Mouse (Mus musculus): ENCODE data around the gene Aak1. TPM values are rescaled to one million over a fixed set of nuclear protein-coding genes. Genes with fewer than 3 reads are reported as not detected.
"Not testable (repeated sequence)": the region's sequence is repeated elsewhere in the genome, so short reads cannot be mapped to it uniquely, and the experiment has no call there.

The Aak1 gene
- polyA plus RNA-seq, 1 experiment from 2014 or later = 45.1 TPM

DNA sequence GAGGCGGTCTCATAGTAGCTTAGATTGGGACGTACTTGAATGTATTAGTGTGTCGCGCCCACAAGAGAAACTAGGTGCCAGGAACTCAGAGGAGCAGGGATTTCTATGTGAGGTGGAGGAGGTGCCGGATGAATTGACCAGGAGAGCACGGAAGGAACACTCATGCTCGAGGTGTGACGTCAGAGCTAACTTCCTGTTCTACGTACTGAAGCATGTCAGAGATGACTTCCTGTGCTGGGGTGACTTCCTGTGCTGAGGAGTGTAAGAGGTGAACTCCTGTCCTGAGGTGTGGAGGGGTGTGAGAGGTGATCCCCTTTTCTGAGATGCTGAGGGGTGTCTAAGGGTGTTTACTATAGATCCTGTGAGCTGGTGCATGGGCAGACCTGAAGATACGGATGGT, 22.5 kb downstream of the Aak1 start:
- WGBS = 96% methylated on average over 10 of the region's 10 CpGs
- Histone ChIP-seq H3K9ac (no peak overlapping the region), H3K9me3 (no peaks in the 10 kb centered on the region), H3K4me3 (no peak overlapping the region), H3K27me3 (no peaks in the 10 kb centered on the region), H3K36me3 (no peaks in the 10 kb centered on the region), H3K27ac (replicated peaks) (no peak overlapping the region), H3K4me1 (replicated peaks) (peaks cover 3% of the 10 kb centered on the region; the same call in 1 of the 2 replicates), H3K4me2 (no peak overlapping the region)
- ATAC-seq (ENCODE audit: low FRiP score, low read depth) = no peak

DNA sequence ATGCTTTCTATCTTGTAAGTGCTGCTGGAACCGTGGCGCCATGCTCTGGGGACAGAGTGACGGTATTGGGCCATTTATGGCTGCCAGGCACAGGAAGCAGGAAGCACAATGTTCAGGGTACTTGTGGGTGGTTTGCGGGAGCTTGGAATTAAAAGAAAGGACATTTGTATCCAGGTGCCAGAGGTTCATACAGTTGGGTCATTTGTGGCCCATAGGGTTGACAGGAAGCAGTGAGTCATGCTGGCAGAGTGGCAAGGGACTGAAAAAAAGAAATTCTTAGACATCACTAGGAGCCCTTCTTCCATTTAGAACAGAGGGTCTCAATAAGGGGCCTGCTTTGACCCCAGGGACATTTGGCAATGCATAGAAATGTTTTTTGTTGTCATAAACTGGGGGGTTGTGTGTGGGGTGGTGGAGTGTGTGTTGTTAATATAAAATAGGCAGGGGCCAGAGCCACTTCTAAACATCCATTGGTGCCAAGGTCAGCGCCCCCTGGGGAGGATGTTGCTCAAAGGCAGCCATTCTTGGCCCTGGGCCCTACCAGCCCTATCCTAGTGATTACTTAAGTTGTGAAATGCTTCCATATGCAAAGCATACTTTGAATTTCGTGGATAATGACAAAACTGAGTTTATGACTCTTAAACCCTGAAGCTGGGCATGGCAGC, 25.5 kb downstream of the Aak1 start:
- no peaks in the 10 kb centered on the region for H3K36me3 ChIP-seq
- no peak overlapping the region for H3K27ac ChIP-seq (replicated peaks)
- no peaks in the 10 kb centered on the region for H3K27me3 ChIP-seq
- no peak for ATAC-seq (ENCODE audit: low FRiP score, low read depth)
- H3K4me1 ChIP-seq (replicated peaks) = peaks cover 3% of the 10 kb centered on the region; the same call in 1 of the 2 replicates
- no peaks in the 10 kb centered on the region for H3K9me3 ChIP-seq
- no peak overlapping the region for H3K4me2 ChIP-seq
- WGBS = 76% methylated on average over 6 of the region's 6 CpGs
- H3K9ac ChIP-seq = no peak overlapping the region
- no peak overlapping the region for H3K4me3 ChIP-seq

DNA sequence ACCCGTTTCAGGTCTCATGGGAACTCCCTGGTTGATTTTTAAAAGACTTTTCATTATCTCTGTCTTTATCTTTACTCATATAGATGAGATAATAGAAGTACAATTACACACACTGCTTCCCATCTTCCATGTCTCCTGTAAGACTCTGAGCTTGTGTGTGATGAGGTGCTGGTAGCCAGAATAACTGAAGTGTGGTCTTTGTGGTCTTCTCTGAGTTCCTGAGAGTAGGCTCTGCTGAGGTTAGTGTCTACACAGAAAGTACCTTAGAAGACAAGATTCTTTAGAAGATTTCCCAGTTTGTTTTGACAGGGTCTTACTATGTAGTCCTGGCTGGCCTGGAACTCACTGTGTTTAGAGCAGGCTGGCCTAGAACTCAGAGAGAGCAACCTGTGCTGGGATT, 27.1 kb downstream of the Aak1 start:
- no peak overlapping the region for H3K9ac ChIP-seq

DNA sequence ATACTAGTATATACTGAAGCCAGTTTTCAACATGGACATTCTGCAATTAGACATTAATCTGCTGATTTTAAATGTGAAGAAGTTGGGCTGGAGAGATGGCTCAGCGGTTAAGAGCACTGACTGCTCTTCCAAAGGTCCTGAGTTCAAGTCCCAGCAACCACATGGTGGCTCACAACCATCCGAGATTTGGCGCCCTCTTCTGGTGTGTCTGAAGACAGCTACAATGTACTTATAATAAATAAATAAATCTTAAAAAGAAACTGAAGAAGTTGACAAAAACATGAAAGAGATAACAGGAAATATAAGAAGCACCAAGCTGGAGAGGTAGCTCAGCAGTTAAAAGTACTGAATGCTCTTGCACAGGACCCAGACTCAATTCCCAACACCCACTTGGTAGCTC, 29.3 kb downstream of the Aak1 start:
- not testable (repeated sequence) for H3K4me2 ChIP-seq, H3K27me3 ChIP-seq

More for the DNA sequence above, 27.1 kb downstream of the Aak1 start:
- Histone ChIP-seq H3K36me3 (no peaks in the 10 kb centered on the region), H3K27me3 (no peaks in the 10 kb centered on the region), H3K4me2 (no peak overlapping the region), H3K9me3 (no peaks in the 10 kb centered on the region), H3K4me1 (replicated peaks) (peaks cover 3% of the 10 kb centered on the region; the same call in 1 of the 2 replicates), H3K27ac (replicated peaks) (no peak overlapping the region), H3K4me3 (no peak overlapping the region)
- WGBS = 11% methylated on average over 1 of the region's 1 CpGs
- no peak for ATAC-seq (ENCODE audit: low FRiP score, low read depth)

DNA sequence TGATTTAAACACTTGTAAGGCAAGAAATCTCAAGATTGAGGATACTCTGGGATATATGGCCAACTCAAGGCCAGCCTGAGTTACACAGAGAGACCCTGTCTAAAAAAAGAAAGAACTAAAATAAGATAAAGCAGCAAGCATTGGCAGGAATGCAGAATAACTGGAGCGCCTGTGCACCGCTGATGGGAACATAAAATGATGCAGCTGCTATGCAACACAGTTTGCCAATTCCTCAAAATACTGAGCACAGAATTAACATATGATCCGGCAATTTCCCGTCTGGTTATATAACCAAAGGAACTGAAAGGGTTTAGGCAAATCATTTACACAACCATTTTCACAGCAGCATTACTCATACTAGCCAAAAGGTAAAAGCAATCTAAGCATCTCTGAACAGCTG, 30.0 kb downstream of the Aak1 start:
- 84% methylated on average over 4 of the region's 4 CpGs for WGBS
- no peak overlapping the region for H3K27ac ChIP-seq (replicated peaks)
- no peak for ATAC-seq (ENCODE audit: low FRiP score, low read depth)
- no peak overlapping the region for H3K4me3 ChIP-seq
- no peak overlapping the region for H3K4me2 ChIP-seq
- no peak overlapping the region for H3K9ac ChIP-seq
- H3K27me3 ChIP-seq = no peaks in the 10 kb centered on the region
- H3K4me1 ChIP-seq (replicated peaks) = peaks cover 3% of the 10 kb centered on the region; the same call in 1 of the 2 replicates
- H3K36me3 ChIP-seq = no peaks in the 10 kb centered on the region
- no peaks in the 10 kb centered on the region for H3K9me3 ChIP-seq

More for the DNA sequence above, 29.3 kb downstream of the Aak1 start:
- H3K4me3 ChIP-seq; H3K27ac ChIP-seq (replicated peaks); H3K36me3 ChIP-seq; H3K9ac ChIP-seq; ATAC-seq (ENCODE audit: low FRiP score, low read depth); H3K9me3 ChIP-seq; H3K4me1 ChIP-seq (replicated peaks): not testable (repeated sequence)
- 89% methylated on average over 3 of the region's 3 CpGs for WGBS

DNA sequence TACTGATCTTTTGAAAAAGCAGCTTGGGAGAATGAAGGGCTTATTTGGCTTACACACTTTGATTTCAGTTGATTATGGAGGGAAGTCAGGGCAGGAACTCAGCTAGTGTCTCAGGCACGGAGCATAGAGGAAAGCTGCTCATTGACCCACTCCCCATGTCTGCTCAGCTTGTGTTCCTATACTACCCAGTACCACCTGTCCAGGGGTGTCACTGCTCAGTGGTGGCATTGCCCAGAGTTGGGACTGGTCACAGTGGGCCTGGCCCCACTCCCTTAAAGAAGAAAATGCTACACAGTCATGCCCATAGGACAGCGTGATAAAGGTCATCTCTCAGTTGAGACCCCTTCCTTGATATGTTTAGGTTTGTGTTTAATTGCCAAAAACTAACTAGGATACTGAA, 34.9 kb downstream of the Aak1 start:
- 0 out of 2 replicates have a peak, but pooled peaks cover 2% of the 10 kb centered on the region for H3K36me3 ChIP-seq
- H3K4me3 ChIP-seq = no peak overlapping the region
- H3K9me3 ChIP-seq = no peaks in the 10 kb centered on the region
- no peak overlapping the region for H3K9ac ChIP-seq
- H3K27ac ChIP-seq (replicated peaks) = no peak overlapping the region
- H3K27me3 ChIP-seq = no peaks in the 10 kb centered on the region
- ATAC-seq (ENCODE audit: low FRiP score, low read depth) = no peak
- H3K4me2 ChIP-seq = no peak overlapping the region
- peaks cover 14% of the 10 kb centered on the region; the same call in 1 of the 2 replicates for H3K4me1 ChIP-seq (replicated peaks)
- 89% methylated on average over 2 of the region's 2 CpGs for WGBS

DNA sequence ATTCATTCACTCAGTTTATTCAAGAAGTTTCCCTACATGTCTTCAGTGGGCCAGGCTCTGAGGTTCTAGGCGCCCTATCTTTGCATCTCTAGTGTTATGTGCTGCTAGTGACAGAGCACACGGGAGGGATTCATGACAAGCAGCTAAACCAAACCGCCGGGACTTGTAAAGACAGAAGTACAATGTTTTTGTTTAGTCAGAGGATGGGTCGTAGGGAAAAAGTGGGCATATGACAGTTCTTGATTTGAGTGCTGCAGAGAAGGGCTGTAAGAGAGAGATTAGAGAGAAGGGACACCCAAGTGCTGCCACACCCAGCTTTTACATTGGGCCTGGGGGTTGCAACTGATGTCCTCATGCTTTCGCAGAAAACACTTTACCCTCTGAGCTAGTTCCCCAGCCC, 35.4 kb downstream of the Aak1 start:
- Histone ChIP-seq H3K9ac (no peak overlapping the region), H3K4me2 (no peak overlapping the region), H3K27ac (replicated peaks) (no peak overlapping the region), H3K36me3 (0 out of 2 replicates have a peak, but pooled peaks cover 2% of the 10 kb centered on the region), H3K4me3 (no peak overlapping the region), H3K4me1 (replicated peaks) (peaks cover 14% of the 10 kb centered on the region; the same call in 1 of the 2 replicates), H3K27me3 (no peaks in the 10 kb centered on the region), H3K9me3 (no peaks in the 10 kb centered on the region)
- no peak for ATAC-seq (ENCODE audit: low FRiP score, low read depth)
- WGBS = 85% methylated on average over 6 of the region's 6 CpGs

DNA sequence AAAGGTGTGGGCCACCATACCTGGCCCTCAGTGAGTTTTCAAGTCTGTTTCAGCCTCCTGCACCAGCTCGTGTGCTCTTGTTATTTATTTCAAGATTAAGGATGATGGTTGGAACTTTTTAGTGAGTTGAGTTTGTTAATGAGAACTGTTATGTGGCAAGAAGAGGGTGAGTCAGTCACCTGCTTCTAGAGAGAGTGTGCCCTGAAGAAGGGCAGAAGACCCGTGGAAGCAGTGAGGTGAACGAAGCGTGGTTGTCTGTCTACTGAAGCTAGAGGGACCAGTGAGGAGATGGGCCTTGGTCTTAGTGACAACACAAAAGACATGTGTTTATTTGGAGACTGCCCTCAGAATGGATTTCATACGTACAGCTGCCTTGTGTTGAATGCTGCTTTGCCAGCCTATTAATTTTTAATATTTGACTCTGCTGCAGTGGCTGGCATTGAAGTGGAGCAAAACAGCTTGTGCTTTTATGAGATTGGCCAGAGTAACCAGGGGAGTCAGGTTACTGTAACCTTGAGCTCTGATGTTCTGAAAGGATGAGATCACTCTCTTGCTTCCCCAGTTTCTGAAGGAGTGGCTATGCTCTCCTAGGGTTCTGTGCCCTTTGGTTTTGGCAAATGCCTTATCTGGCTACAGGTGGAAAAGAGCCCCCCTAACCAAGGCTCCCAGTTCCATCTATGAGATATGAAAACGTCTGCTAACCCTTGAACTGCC, 36.7 kb downstream of the Aak1 start:
- Histone ChIP-seq H3K4me3 (no peak overlapping the region), H3K36me3 (0 out of 2 replicates have a peak, but pooled peaks cover 2% of the 10 kb centered on the region), H3K27ac (replicated peaks) (no peak overlapping the region; the same call in 1 of the 2 replicates), H3K27me3 (no peaks in the 10 kb centered on the region), H3K9ac (no peak overlapping the region), H3K4me1 (replicated peaks) (peaks cover 14% of the 10 kb centered on the region; the same call in 1 of the 2 replicates), H3K4me2 (no peak overlapping the region), H3K9me3 (no peaks in the 10 kb centered on the region)
- no peak for ATAC-seq (ENCODE audit: low FRiP score, low read depth)
- 83% methylated on average over 6 of the region's 6 CpGs for WGBS

DNA sequence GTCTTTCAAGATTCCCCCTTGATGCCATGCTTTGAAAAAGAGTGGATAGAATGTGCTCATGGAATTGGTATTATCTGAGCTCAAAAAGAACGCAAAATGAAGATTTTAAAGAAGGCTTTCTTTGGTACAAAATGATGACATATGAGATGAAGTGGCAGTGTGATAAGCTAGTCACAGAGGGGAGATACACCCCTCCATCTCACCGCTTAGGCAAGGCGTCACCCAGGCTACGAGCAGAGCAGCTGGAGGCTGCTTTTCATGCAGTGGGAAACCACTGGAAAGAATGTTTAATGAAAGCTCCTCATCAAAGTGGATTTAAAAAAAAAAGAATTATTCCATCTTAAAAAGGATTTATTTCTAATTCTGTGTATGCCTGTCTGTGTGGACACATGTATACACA, 37.5 kb downstream of the Aak1 start:
- 68% methylated on average over 4 of the region's 4 CpGs for WGBS

DNA sequence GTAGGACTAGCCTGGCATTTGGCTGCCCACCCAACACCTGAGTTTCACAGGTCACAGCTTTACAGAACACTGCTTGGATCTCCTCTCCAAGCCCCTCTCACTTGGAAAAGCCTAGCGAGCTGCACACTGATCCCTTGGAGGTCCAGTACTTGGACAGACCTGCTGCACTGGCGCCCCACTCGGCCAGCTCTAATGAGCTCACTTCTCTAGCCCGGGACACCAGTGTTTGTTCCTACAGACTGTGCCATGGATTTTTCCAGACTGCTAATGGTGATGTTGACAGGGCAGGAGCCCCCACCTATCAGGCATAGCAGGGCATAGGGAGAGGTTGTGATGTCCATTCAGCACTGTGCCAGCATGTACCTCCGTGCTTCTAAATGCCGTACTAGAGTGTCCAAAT, 48.2 kb downstream of the Aak1 start:
- H3K4me2 ChIP-seq = no peak overlapping the region
- H3K27me3 ChIP-seq = no peaks in the 10 kb centered on the region
- no peak for ATAC-seq (ENCODE audit: low FRiP score, low read depth)
- no peak overlapping the region for H3K27ac ChIP-seq (replicated peaks)
- no peak overlapping the region for H3K4me3 ChIP-seq
- no peak overlapping the region for H3K9ac ChIP-seq
- no peaks in the 10 kb centered on the region for H3K9me3 ChIP-seq
- H3K4me1 ChIP-seq (replicated peaks) = no peaks in the 10 kb centered on the region
- 95% methylated on average over 6 of the region's 6 CpGs for WGBS
- 0 out of 2 replicates have a peak, but pooled peaks cover 5% of the 10 kb centered on the region for H3K36me3 ChIP-seq

More for the DNA sequence above, 37.5 kb downstream of the Aak1 start:
- Histone ChIP-seq H3K9ac (no peak overlapping the region), H3K4me3 (no peak overlapping the region), H3K4me2 (no peak overlapping the region), H3K27me3 (no peaks in the 10 kb centered on the region), H3K9me3 (no peaks in the 10 kb centered on the region), H3K4me1 (replicated peaks) (peaks cover 14% of the 10 kb centered on the region; the same call in 1 of the 2 replicates), H3K36me3 (0 out of 2 replicates have a peak, but pooled peaks cover 2% of the 10 kb centered on the region), H3K27ac (replicated peaks) (no peak overlapping the region; the same call in 1 of the 2 replicates)
- no peak for ATAC-seq (ENCODE audit: low FRiP score, low read depth)

DNA sequence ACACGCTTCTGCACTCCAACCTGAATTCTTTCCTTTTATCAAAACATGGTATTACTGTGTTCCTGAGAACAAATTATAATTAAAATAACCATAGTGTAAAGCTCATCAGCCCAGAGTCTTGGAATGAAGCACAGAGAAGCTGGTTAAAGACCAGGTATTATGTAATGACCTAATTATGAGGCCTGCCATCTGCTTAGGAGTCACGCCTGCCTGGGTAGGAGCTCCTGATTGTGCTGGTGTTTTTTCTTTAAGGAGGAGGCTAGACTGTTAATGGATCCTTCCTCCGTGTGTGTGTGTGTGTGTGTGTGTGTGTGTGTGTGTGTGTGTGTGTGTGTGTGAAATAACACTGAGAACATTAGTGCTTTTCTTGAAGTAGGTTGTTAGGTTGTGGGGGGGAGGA, 49.7 kb downstream of the Aak1 start:
- H3K4me2 ChIP-seq = no peak overlapping the region
- 68% methylated on average over 3 of the region's 3 CpGs for WGBS

DNA sequence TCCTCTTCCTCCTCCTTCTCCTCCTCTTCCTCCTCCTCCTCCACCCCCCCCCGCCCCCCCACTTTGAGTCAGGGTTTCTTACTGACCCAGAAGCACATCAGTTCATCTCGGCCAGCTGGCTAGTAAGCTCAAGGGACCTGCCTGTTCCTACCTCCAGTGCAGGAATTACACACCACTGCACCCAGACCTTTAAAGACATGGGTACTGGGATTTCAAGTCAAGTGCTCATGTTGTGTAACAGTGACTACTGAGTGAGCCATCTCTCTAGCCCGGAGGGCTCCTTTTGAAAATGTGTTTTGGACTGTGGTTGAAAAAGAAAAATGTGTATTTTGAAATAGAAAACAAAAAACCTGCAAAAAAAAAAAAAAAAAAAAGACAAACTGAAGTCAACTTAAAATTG, 50.6 kb downstream of the Aak1 start:
- Histone ChIP-seq H3K4me1 (replicated peaks) (no peaks in the 10 kb centered on the region), H3K27me3 (no peaks in the 10 kb centered on the region), H3K36me3 (no peaks in the 10 kb centered on the region), H3K9ac (no peak overlapping the region), H3K27ac (replicated peaks) (no peak overlapping the region), H3K4me3 (no peak overlapping the region), H3K4me2 (no peak overlapping the region), H3K9me3 (no peaks in the 10 kb centered on the region)
- ATAC-seq (ENCODE audit: low FRiP score, low read depth) = no peak
- WGBS = 89% methylated on average over 3 of the region's 3 CpGs

More for the DNA sequence above, 49.7 kb downstream of the Aak1 start:
- ATAC-seq (ENCODE audit: low FRiP score, low read depth) = peak; percentile 56; the same call in 1 of the 2 replicates
- Histone ChIP-seq H3K36me3 (0 out of 2 replicates have a peak, but pooled peaks cover 1% of the 10 kb centered on the region), H3K27me3 (no peaks in the 10 kb centered on the region), H3K9ac (no peak overlapping the region), H3K27ac (replicated peaks) (no peak overlapping the region), H3K4me3 (no peak overlapping the region), H3K4me1 (replicated peaks) (no peaks in the 10 kb centered on the region), H3K9me3 (no peaks in the 10 kb centered on the region)

All from hindbrain, embryonic 15.5 days (tissue).